Mouse (Mus musculus) lung, postnatal 36 days (tissue): Measurements from ENCODE around the gene 5031439G07Rik.

Experiments used
- DNase-seq: peaks from one replicate; pipeline ENCODE4 v3.0.0; 2022; ENCODE audit warnings: mixed read lengths

The 5031439G07Rik gene

GRCm38 (mm10) chr15:84948990-84949389 is 39.4 kb downstream of the 5031439G07Rik start:
- no peak for DNase-seq

GRCm38 (mm10) chr15:84944319-84944718 is 44.0 kb downstream of the 5031439G07Rik start:
- no peak for DNase-seq

- no peak for DNase-seq
These were observed 45.6 kb downstream of the 5031439G07Rik start for GRCm38 (mm10) chr15:84942647-84943285.

GRCm38 (mm10) chr15:84940102-84940501 is 48.2 kb downstream of the 5031439G07Rik start:
- DNase-seq: peak; percentile 65

GRCm38 (mm10) chr15:84934901-84935300 is 53.5 kb downstream of the 5031439G07Rik start:
- DNase-seq: no peak

- no peak for DNase-seq
These were observed 56.0 kb downstream of the 5031439G07Rik start for GRCm38 (mm10) chr15:84932351-84932750.

- peak; percentile 22 for DNase-seq
These were observed 62.8 kb downstream of the 5031439G07Rik start for GRCm38 (mm10) chr15:84925495-84926018.

- DNase-seq: peak; percentile 79
These were observed 63.5 kb downstream of the 5031439G07Rik start for GRCm38 (mm10) chr15:84924781-84925315.

GRCm38 (mm10) chr15:84923508-84924181 is 64.7 kb downstream of the 5031439G07Rik start:
- DNase-seq: peak; percentile 22

- DNase-seq: peak; percentile 100
These were observed 65.4 kb downstream of the 5031439G07Rik start, which contains the start of gene Nup50 for GRCm38 (mm10) chr15:84922884-84923507. Gene Nup50 (plus strand): TSS chr15:84923411.

- no peak for DNase-seq
These were observed 68.4 kb downstream of the 5031439G07Rik start, which contains the start of gene Gm29666 for GRCm38 (mm10) chr15:84919938-84920337. Gene Gm29666 (minus strand): TSS chr15:84920038.

- no peak for DNase-seq
These were observed 75.2 kb downstream of the 5031439G07Rik start for GRCm38 (mm10) chr15:84913201-84913600.

GRCm38 (mm10) chr15:84903843-84904385 is 84.4 kb downstream of the 5031439G07Rik start:
- DNase-seq: no peak

- DNase-seq: peak; percentile 55
These were observed 90.3 kb downstream of the 5031439G07Rik start for GRCm38 (mm10) chr15:84898077-84898476.

- no peak for DNase-seq
These were observed 91.7 kb downstream of the 5031439G07Rik start for GRCm38 (mm10) chr15:84896664-84897063.

- DNase-seq: peak; percentile 26
These were observed 92.1 kb downstream of the 5031439G07Rik start for GRCm38 (mm10) chr15:84896216-84896615.
